Mouse (Mus musculus): ENCODE data around the gene Arl3.
"Not testable (repeated sequence)": the region's sequence is repeated elsewhere in the genome, so short reads cannot be mapped to it uniquely, and the experiment has no call there.

Arl3 gene

GRCm38 (mm10) chr19:46591575-46591974 lies 18.6 kb upstream of the Arl3 start:
- no peak for DNase-seq (ENCODE audit: low read depth, low spot score)

DNA sequence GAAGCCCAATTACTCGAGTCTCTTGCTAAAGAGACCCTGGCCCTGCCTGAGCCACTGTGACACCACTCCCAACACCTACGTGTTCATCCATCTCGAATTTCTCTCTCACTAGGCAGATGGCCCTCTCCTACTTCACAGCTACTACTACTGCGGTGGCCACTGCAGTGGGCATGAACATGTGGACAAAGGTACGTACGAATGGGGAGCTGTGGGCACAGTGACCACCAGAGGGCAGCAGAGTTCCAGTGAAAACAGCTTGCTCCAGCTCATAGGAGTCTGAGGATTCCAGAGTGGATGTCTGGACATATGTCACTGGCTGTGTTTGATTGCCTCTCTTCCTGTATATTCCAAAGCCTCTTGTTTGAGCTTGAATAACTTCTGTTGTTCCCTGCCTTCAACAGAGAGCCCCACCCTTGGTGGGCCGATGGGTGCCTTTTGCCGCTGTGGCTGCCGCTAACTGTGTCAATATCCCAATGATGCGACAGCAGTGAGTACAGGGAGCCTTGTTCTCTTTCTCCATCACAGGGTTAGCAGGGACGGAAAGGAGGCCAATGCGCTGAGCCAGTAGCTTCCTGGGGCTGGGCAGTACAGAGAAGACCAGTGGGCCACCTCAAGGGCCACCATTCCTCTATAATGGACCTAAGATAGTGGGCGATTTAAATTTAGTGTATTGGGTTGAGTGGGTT lies 15.0 kb upstream of the Arl3 start:
- DNase-seq (ENCODE audit: low read depth, low spot score) = peak; percentile 32

GRCm38 (mm10) chr19:46575196-46575595 lies 2.2 kb upstream of the Arl3 start:
- DNase-seq (ENCODE audit: low read depth, low spot score) = no peak

GRCm38 (mm10) chr19:46573990-46574389 lies 992 bp upstream of the Arl3 start:
- DNase-seq (ENCODE audit: low read depth, low spot score) = no peak

- DNase-seq (ENCODE audit: low read depth, low spot score) = no peak
These were observed 450 bp downstream of the Arl3 start for GRCm38 (mm10) chr19:46572548-46572947.

DNA sequence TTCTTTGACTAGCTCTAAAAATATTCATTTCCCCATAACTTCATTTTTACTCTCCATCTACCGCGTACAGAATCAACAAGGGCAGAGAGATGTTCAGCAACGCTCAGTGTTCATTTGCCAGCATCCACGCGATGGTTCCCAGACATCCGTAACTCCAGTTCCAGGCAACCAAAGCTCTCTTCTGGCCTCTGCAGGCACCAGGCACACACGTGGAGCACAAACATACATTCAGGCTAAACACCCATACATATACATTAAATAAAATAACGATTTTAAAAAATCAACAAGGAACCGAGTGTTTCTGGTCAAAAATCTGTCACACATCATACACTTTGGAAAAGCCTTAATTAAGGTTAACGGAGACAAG lies 1.1 kb downstream of the Arl3 start:
- no peak for DNase-seq (ENCODE audit: low read depth, low spot score)

DNA sequence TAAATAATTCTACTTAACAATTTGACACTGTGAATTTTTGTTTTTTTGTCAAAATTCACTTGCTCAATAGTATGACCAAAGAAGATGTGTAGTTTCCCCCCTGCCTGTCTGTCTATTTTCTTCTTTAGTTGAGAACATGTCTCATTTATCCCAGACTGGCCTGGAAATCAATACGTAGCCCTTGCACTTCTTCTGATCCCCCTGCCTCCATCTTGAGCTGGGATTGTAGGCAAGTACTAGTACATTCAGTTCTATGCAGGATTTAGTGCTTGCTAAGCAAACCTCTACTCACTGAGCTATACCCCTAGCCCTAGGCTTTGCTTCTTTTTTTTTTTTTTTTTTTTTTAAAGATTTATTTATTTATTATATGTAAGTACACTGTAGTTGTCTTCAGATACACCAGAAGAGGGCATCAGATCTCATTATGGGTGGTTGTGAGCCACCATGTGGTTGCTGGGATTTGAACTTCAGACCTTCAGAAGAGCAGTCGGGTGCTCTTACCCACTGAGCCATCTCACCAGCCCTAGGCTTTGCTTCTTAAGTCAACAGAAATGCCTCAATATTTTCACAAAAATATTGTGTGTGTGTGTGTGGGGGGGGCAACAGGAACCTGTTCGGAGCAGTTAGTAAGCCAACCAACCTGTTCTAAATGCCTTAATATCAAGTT lies 1.7 kb downstream of the Arl3 start:
- DNase-seq (ENCODE audit: low read depth, low spot score) = not testable (repeated sequence)

DNA sequence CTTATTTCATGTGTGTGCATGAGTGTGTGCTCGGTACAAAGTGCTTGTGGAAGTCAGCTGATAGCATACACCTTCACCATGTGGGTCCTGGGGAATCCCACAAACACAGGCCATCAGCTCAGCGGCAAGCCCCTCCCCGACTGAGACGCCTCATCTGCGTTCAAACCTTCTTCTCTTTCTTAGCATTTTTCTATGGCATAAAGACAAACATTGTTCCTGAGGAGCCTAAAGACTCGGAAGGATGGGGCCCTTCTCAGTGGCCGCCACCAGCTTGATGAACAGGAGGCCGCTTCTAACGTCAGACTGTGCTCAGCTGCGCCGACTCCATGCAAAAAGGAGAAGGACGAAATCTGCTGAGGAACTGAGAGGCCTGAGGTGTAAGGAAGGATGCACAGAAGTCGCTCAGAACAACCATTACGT lies 8.9 kb downstream of the Arl3 start:
- DNase-seq (ENCODE audit: low read depth, low spot score) = no peak

GRCm38 (mm10) chr19:46563603-46564002 lies 9.4 kb downstream of the Arl3 start:
- DNase-seq (ENCODE audit: low read depth, low spot score) = no peak

DNA sequence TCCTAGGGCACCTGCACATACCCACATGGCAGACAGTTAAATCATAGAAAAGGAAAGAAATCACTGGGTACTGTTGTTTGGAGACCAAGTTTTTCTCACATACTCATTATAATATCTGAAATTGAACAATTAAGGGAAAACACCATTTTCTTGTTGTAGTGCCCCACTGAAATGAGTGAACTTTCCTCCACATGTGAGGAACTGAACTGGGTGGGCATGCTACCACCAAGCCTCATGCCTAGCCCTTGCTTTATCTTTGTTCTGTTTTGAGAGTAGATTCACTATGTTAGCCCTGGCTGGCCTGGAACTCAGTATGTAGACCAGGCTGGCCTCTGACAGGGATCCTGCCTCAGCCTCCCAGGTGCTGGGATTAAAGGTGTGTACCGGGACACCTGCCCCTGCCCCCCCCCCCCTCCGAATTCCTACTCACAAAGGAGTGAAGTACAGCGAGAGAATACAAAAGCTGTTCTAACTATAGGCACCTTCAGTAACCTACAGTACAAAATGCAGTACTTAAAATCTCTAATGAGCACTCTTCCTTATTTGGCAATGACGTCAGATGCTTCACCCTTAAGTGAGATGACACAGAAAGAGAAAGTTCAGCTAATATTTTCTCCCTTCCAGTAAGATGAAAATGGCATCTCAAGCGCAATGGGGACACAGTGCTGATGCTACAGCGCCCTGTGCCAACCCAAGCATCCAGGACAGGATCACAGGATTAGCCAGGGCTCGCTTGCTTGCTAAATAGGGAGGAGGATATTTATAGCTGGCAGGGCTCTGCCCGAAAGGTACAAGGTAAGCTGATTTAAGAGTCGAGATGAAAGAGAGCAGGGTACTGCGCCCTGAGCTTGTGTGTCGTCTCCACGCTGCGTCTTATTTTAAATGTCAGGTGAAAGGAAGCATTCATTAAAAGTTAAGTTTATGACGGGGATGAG lies 10.2 kb downstream of the Arl3 start:
- DNase-seq (ENCODE audit: low read depth, low spot score) = no peak

GRCm38 (mm10) chr19:46562132-46562531 lies 10.9 kb downstream of the Arl3 start:
- DNase-seq (ENCODE audit: low read depth, low spot score) = no peak

DNA sequence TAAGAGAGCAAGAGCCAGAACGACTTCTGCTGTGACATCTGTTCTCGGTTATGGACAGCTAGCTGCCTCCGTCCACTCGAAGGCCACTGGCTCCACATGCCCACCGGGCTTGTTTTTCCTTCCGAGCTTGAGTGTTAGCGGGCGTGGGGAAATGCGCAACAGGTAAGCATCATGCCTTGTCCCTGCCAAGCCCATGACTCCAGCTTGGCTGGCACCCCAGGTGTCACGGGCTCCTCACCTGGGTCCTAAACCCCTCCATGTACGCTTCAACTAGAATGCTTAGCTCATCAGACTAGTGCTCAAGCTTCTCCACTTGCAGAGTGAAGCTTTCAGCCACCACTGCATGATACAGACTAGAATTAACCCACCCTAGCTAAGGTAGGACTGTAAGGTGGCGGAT lies 14.4 kb downstream of the Arl3 start:
- no peak for DNase-seq (ENCODE audit: low read depth, low spot score)

DNA sequence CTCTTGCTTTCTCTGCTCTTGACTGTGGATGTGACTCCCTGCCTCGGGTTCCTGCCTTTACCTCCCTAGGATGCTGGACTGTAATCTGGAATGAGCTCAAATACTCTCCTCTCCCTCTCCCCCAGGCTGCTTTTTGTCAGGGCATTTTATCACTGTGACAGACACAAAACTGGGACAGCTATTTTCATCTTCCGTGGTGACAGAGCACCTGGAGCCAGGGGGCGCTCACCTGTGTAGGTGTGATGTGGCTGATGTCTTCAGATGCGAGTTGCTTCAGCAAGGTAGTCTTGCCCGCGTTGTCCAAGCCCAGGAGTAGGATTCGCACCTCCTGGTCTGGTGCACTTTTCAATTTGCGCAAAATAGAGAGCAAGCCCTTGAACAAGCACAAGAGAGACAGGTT lies 15.0 kb downstream of the Arl3 start:
- no peak for DNase-seq (ENCODE audit: low read depth, low spot score)

DNA sequence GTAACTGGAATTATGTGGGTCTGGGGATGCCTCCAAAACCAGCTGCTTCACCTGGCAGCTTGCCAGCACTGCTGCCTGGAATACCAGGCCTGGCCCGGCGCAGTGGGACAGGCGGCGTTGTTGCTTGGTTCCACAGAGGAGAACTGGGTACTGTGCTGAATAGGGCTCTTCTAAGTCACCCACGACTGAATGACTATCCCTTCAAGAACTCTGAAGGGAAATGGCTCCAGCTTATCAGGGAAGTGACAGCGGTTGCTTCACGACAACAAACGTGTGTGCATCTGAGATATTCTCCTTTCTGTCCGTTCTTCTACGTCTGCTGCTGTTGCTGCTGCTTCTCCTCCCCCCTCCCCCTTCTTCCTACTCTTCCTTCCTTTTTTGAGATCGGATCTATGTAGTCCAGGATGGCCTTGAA lies 19.4 kb downstream of the Arl3 start:
- no peak for DNase-seq (ENCODE audit: low read depth, low spot score)

DNA sequence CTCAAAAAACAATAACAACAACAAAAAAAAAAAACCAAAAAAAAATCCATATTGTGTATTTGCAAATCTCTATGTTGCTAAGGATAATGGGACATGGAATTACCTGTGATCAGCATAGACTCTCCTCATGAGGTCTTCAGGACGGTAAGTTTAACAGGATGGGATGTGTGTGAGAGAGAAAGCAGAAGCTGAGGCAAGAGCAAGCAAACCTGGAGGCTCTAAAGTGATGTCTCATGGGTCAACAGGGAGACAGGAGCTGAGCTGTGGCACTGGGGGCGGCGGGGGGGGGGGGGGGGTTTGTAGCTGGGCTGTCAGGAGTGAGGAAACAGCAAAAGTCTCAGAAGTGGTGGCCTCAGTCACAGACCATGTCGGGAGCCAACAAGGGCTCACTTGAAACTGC lies 20.5 kb downstream of the Arl3 start:
- DNase-seq (ENCODE audit: low read depth, low spot score) = no peak

GRCm38 (mm10) chr19:46550385-46550784 lies 22.6 kb downstream of the Arl3 start:
- DNase-seq (ENCODE audit: low read depth, low spot score) = no peak

DNA sequence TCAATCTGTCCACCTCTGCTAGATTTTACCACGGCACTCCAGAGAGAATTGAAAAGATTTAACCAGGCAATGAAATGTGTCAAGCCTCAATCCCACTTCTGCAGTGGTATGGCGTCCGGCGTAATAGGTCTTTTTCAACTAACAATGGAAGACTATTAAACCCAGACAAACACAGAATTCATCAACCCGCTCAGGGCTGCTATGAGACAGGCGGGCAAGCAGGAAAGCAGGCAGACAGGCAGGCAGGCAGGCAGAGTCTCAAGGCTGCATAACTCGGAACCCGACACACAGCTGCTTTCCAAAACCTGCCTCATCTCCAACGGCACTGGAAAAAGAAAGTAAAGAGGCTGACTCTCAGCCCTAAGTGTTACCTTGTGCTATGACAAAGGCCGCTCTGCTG lies 24.9 kb downstream of the Arl3 start:
- DNase-seq (ENCODE audit: low read depth, low spot score) = no peak

GRCm38 (mm10) chr19:46547565-46547964 lies 25.4 kb downstream of the Arl3 start:
- DNase-seq (ENCODE audit: low read depth, low spot score) = no peak

DNA sequence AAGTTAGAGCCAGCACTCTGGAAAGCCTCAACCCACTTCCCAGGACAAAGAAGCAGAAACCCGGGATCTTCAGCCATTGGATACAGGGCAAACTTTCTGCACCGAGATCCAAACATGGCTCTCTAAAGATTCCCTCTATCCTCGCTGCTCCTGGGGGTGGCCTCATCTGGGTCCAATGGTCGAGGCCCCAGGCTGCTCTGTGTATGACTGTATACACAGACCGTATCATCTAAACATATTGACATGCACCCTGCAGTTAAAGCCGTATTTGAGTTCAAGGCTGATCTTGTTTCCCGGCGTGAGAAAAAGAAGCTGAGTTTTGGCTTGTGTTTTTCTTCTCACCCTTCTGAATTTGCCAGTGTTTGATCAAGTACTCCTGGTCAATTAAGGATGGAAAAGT lies 30.2 kb downstream of the Arl3 start:
- DNase-seq (ENCODE audit: low read depth, low spot score) = no peak

- DNase-seq (ENCODE audit: low read depth, low spot score) = no peak
These were observed 34.8 kb downstream of the Arl3 start for GRCm38 (mm10) chr19:46538213-46538612.

GRCm38 (mm10) chr19:46537357-46537756 lies 35.6 kb downstream of the Arl3 start:
- no peak for DNase-seq (ENCODE audit: low read depth, low spot score)

- no peak for DNase-seq (ENCODE audit: low read depth, low spot score)
These were observed 38.4 kb downstream of the Arl3 start for GRCm38 (mm10) chr19:46534542-46535098.

Measured in brain, embryonic 18.5 days (tissue).